8 mouse cellular contexts compared by ENCODE assay signal in genomic region chr1:87270641-87271467, GRCm38 (mm10). TPM values are rescaled to one million over a fixed set of nuclear protein-coding genes. Genes with fewer than 3 reads are reported as not detected.
A peak's percentile ranks its signal among the peaks of the same experiment; 100 is the strongest.
DNase-seq lines count a peak whose midpoint lies in the region; ATAC-seq and TF ChIP-seq lines count a peak whose summit lies in the region.

No protein-coding gene starts in this region.

- peaks cover 80% of the 10 kb centered on the region for H3K27me3 ChIP-seq in megakaryocyte, embryonic 14.5 days (replicated peaks)
- peaks cover 57% of the 10 kb centered on the region for H3K27me3 ChIP-seq in forebrain, embryonic 12.5 days
- H3K27me3 ChIP-seq in myocyte (ENCODE audit: control insufficient read depth, insufficient read depth, insufficient read length), result no peaks in the 10 kb centered on the region

- WGBS in forebrain, embryonic 12.5 days, result 7% methylated on average over 19 of the region's 20 CpGs

- H3K36me3 ChIP-seq in megakaryocyte, embryonic 14.5 days (replicated peaks; ENCODE audit: low read length), result no peaks in the 10 kb centered on the region
- no peaks in the 10 kb centered on the region for H3K36me3 ChIP-seq in forebrain, embryonic 12.5 days (replicated peaks)
- no peaks in the 10 kb centered on the region for H3K36me3 ChIP-seq in myocyte (ENCODE audit: control insufficient read depth, insufficient read depth)

- no peak for ATAC-seq in megakaryocyte, adult 5-6 weeks (ENCODE audit: poor library complexity, severe bottlenecking)
- 0 out of 2 replicates have a peak, but pooled peaks have one; percentile 17 for ATAC-seq in forebrain, embryonic 12.5 days (ENCODE audit: low FRiP score)

- H3ac ChIP-seq in myocyte (ENCODE audit: control insufficient read depth, insufficient read length), result no peak overlapping the region

- no peaks in the 10 kb centered on the region for H3K79me2 ChIP-seq in myocyte (ENCODE audit: control insufficient read depth, insufficient read depth)

- peaks cover 25% of the 10 kb centered on the region for H3K4me1 ChIP-seq in megakaryocyte, embryonic 14.5 days
- H3K4me1 ChIP-seq in forebrain, embryonic 12.5 days, result peaks cover 16% of the 10 kb centered on the region

- 0 out of 2 replicates have a peak overlapping the region, but pooled peaks have one; percentile 19 for H3K4me2 ChIP-seq in forebrain, embryonic 12.5 days
- H3K4me2 ChIP-seq in myocyte (ENCODE audit: low read depth), result peak overlapping the region; percentile 53

- H3K9me3 ChIP-seq in megakaryocyte, embryonic 14.5 days, result no peaks in the 10 kb centered on the region
- no peaks in the 10 kb centered on the region for H3K9me3 ChIP-seq in forebrain, embryonic 12.5 days

- no peak overlapping the region; the same call in 1 of the 2 replicates for H3K9ac ChIP-seq in forebrain, embryonic 12.5 days

- peak; percentile 31 for DNase-seq in heart, postnatal 4 days
- no peak for DNase-seq in layer of hippocampus, adult 9-10 months (ENCODE audit: low spot score)
- DNase-seq in layer of hippocampus, adult 8-10 months (ENCODE audit: low spot score in 2 of 2), result no peak
- no peak for DNase-seq in spleen, postnatal 14 days (ENCODE audit: low spot score in 2 of 2)

- peak overlapping the region; percentile 5; the same call in 1 of the 2 replicates for H3K27ac ChIP-seq in forebrain, embryonic 12.5 days

- TF ChIP-seq POLR2A in myocyte (IDR thresholded peaks at IDR 0.05; ENCODE audit: insufficient read length, low read depth), result peak; percentile 73

- H3K4me3 ChIP-seq in megakaryocyte, embryonic 14.5 days (replicated peaks), result peak overlapping the region; percentile 33
- no peak overlapping the region for H3K4me3 ChIP-seq in forebrain, embryonic 12.5 days (replicated peaks)
- no peak overlapping the region for H3K4me3 ChIP-seq in myocyte

TF ChIP-seq in myocyte, 11 proteins besides CTCF, POLR2A, EP300 and RAD21:
- peak; percentile 39 for TF ChIP-seq POLR2AphosphoS2 (IDR thresholded peaks at IDR 0.05; ENCODE audit: insufficient read length, low read depth)
- TF ChIP-seq MYOD1 (IDR thresholded peaks at IDR 0.05; ENCODE audit: control insufficient read depth in 1 of 3, insufficient read length in 2 of 3, low read depth in 2 of 3), result peak in 2 of 3 experiments; percentile 69 to 76
- TF ChIP-seq REST (IDR thresholded peaks at IDR 0.05; ENCODE audit: insufficient read depth, insufficient read length), result no peak
- TF ChIP-seq MYOG (IDR thresholded peaks at IDR 0.05; ENCODE audit: control insufficient read depth in 1 of 3, insufficient read depth in 1 of 3, insufficient read length in 2 of 3, low read depth in 2 of 3), result peak in 1 of 3 experiments; percentile 47

RNA-seq across cellular contexts. Expression of gene Efhd1, which starts 6.7 kb away (rescaled TPM):
- 0.10 TPM in 1 of 2 replicates, not detected in the other for polyA plus RNA-seq in megakaryocyte, embryonic 14.5 days (2012; ENCODE audit: insufficient read depth, low replicate concordance)
- 0.07 TPM in 1 of 2 replicates, not detected in the other for total RNA-seq in megakaryocyte, adult 5-6 weeks (2015)
- not detected in 2 replicates for total RNA-seq in megakaryocyte, adult 5-6 weeks (2017)
- 1.5 and 1.6 TPM in 2 replicates for polyA plus RNA-seq in forebrain, embryonic 12.5 days (2016; fragmentation: Nextera tagmentation; extraction: Ambion mirVana)
- 1 to 10 TPM; 2.6 to 3.0 TPM for total RNA-seq in heart, postnatal 4 days (2021)
- polyA plus RNA-seq in myocyte (2012; fragmentation: generic; extraction: Trizol), result 2.1 TPM
- total RNA-seq in layer of hippocampus, adult 8-10 months (2022), result 10 to 100 TPM; 14.7 to 17.4 (median 16.3) TPM

RNA-seq across cellular contexts. Expression of gene Gigyf2, which starts 55.9 kb away (rescaled TPM):
- polyA plus RNA-seq in megakaryocyte, embryonic 14.5 days (2012; ENCODE audit: insufficient read depth, low replicate concordance), result 4.7 and 10.4 TPM in 2 replicates
- 38.6 and 39.0 TPM in 2 replicates for total RNA-seq in megakaryocyte, adult 5-6 weeks (2015)
- total RNA-seq in megakaryocyte, adult 5-6 weeks (2017), result 87.4 and 90.8 TPM in 2 replicates
- polyA plus RNA-seq in forebrain, embryonic 12.5 days (2016; fragmentation: Nextera tagmentation; extraction: Ambion mirVana), result 59.2 and 61.8 TPM in 2 replicates
- total RNA-seq in heart, postnatal 4 days (2021), result 10 to 100 TPM; 46.6 to 46.9 TPM
- 19.0 TPM for polyA plus RNA-seq in myocyte (2012; fragmentation: generic; extraction: Trizol)
- total RNA-seq in layer of hippocampus, adult 8-10 months (2022), result 100 to 1,000 TPM; 130 to 170 (median 151) TPM

RNA-seq across cellular contexts. Expression of gene Eif4e2, which starts 57.1 kb away (rescaled TPM):
- polyA plus RNA-seq in megakaryocyte, embryonic 14.5 days (2012; ENCODE audit: insufficient read depth, low replicate concordance), result 21.2 and 24.1 TPM in 2 replicates
- total RNA-seq in megakaryocyte, adult 5-6 weeks (2015), result 75.9 and 81.3 TPM in 2 replicates
- 118 and 156 TPM in 2 replicates for total RNA-seq in megakaryocyte, adult 5-6 weeks (2017)
- 134 and 137 TPM in 2 replicates for polyA plus RNA-seq in forebrain, embryonic 12.5 days (2016; fragmentation: Nextera tagmentation; extraction: Ambion mirVana)
- total RNA-seq in heart, postnatal 4 days (2021), result 10 to 100 TPM; 71.3 to 72.5 TPM
- polyA plus RNA-seq in myocyte (2012; fragmentation: generic; extraction: Trizol), result 221 TPM
- total RNA-seq in layer of hippocampus, adult 8-10 months (2022), result 10 to 100 TPM; 54.7 to 68.0 (median 59.8) TPM
